Mouse (Mus musculus): ENCODE data around the gene Rnf224. TPM values are rescaled to one million over a fixed set of nuclear protein-coding genes. Genes with fewer than 3 reads are reported as not detected.

Gene Rnf224
- polyA plus RNA-seq, 1 experiment from 2014 or later: not detected

GRCm38 (mm10) chr2:25210686-25211085 lies 25.9 kb downstream of the Rnf224 start:
- no peaks in the 10 kb centered on the region for H3K9me3 ChIP-seq (replicated peaks)
- peak overlapping the region; percentile 66 for H3K4me2 ChIP-seq
- peaks cover 4% of the 10 kb centered on the region; the same call in 1 of the 2 replicates for H3K27me3 ChIP-seq (replicated peaks)
- H3K4me1 ChIP-seq: peaks cover 43% of the 10 kb centered on the region
- peak overlapping the region; percentile 71 for H3K4me3 ChIP-seq (replicated peaks)
- peaks cover 32% of the 10 kb centered on the region for H3K36me3 ChIP-seq
- WGBS: under 1% methylated on average over 24 of the region's 24 CpGs
- peak overlapping the region; percentile 89 for H3K27ac ChIP-seq (replicated peaks)
- H3K9ac ChIP-seq (replicated peaks): peak overlapping the region; percentile 80
- ATAC-seq (ENCODE audit: low FRiP score): no peak; the same call in 1 of the 2 replicates

GRCm38 (mm10) chr2:25207593-25207992 lies 29.0 kb downstream of the Rnf224 start:
- Histone ChIP-seq H3K9me3 (replicated peaks) (no peaks in the 10 kb centered on the region), H3K27ac (replicated peaks) (no peak overlapping the region), H3K4me2 (no peak overlapping the region), H3K36me3 (peaks cover 63% of the 10 kb centered on the region), H3K27me3 (replicated peaks) (no peaks in the 10 kb centered on the region), H3K4me1 (peaks cover 43% of the 10 kb centered on the region), H3K4me3 (replicated peaks) (no peak overlapping the region), H3K9ac (replicated peaks) (no peak overlapping the region)
- no peak for ATAC-seq (ENCODE audit: low FRiP score)
- WGBS: 92% methylated on average over 1 of the region's 1 CpGs

DNA sequence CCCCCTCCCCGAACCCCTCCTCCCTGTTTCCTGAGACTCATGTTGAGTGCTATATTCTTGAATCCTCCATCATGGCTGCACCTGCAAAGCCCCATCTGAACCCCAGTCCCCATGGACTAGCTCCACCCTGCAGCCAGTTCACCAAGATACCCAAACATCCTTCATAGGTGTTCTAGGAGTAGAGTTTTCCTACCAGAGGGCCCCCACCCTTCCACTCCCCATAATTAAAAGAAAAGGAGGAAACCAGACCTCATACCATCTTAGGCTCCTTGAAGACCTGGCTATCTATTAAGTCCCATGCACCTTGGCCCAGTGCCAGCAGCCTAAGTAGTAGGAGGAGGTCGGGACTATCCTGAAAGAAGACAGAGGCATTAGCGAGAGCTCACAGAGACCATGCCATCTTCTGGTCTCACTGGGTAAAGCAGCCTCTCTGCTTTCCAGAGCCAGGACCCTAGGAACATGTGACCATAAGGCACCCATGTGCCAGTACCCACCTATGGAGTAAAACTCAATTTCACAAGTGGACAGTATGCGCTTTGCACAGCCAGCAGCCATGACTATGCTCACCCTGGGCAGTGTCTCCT lies 32.9 kb downstream of the Rnf224 start:
- WGBS: 65% methylated on average over 4 of the region's 4 CpGs
- Histone ChIP-seq H3K27me3 (replicated peaks) (no peaks in the 10 kb centered on the region), H3K4me1 (peaks cover 20% of the 10 kb centered on the region), H3K4me3 (replicated peaks) (no peak overlapping the region), H3K27ac (replicated peaks) (no peak overlapping the region), H3K9me3 (replicated peaks) (no peaks in the 10 kb centered on the region), H3K4me2 (no peak overlapping the region), H3K9ac (replicated peaks) (no peak overlapping the region), H3K36me3 (peaks cover 94% of the 10 kb centered on the region)
- no peak for ATAC-seq (ENCODE audit: low FRiP score)

DNA sequence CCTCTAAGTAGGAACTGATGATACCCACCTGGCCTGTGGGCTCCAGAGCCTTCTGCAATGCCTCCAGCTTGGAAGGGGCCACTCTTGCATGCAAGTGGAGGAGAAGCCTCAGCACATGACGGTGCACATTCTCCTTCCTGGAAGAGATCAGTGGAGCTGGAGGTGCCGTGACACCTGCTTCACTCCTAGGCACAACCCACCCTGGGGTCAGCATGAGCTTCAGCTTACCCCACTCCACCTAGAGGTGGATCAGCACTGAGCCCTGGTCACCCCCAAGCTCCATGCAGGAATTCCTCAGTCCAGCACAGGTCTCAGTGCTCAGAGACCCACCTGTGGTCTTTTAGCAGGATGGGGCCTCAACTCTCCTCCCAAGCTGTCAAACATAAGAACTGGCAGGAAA lies 36.0 kb downstream of the Rnf224 start:
- 94% methylated on average over 2 of the region's 2 CpGs for WGBS
- no peak overlapping the region for H3K4me3 ChIP-seq (replicated peaks)
- no peak for ATAC-seq (ENCODE audit: low FRiP score)
- H3K4me2 ChIP-seq: no peak overlapping the region
- no peak overlapping the region for H3K9ac ChIP-seq (replicated peaks)
- no peaks in the 10 kb centered on the region for H3K9me3 ChIP-seq (replicated peaks)
- no peak overlapping the region for H3K27ac ChIP-seq (replicated peaks)
- peaks cover 67% of the 10 kb centered on the region for H3K36me3 ChIP-seq
- H3K27me3 ChIP-seq (replicated peaks): peaks cover 23% of the 10 kb centered on the region
- peaks cover 4% of the 10 kb centered on the region; the same call in 1 of the 2 replicates for H3K4me1 ChIP-seq

DNA sequence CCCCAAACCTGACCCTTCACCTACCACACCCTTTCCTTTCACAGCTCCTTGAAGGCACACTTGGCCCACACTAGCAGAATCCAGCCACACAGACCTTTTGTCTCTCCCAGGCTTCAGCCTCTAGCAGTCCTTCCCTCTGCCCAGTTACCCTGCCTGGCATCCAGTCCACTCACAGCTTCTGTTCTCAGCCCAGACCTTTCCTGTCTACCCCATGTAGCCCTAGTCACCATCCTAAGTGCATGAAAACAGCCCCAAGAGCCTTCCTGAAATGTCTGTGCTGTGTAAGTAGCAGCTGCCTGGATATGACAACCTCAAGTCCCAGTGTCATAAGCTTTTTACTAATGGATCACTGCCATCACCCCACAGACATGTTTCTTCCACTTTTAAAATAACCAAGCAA lies 38.6 kb downstream of the Rnf224 start:
- H3K4me2 ChIP-seq: no peak overlapping the region
- peaks cover 38% of the 10 kb centered on the region for H3K27me3 ChIP-seq (replicated peaks)
- peaks cover 11% of the 10 kb centered on the region for H3K4me1 ChIP-seq
- ATAC-seq (ENCODE audit: low FRiP score): no peak
- no peak overlapping the region for H3K9ac ChIP-seq (replicated peaks)
- H3K4me3 ChIP-seq (replicated peaks): no peak overlapping the region
- H3K27ac ChIP-seq (replicated peaks): no peak overlapping the region
- H3K36me3 ChIP-seq: peaks cover 40% of the 10 kb centered on the region
- H3K9me3 ChIP-seq (replicated peaks): no peaks in the 10 kb centered on the region

DNA sequence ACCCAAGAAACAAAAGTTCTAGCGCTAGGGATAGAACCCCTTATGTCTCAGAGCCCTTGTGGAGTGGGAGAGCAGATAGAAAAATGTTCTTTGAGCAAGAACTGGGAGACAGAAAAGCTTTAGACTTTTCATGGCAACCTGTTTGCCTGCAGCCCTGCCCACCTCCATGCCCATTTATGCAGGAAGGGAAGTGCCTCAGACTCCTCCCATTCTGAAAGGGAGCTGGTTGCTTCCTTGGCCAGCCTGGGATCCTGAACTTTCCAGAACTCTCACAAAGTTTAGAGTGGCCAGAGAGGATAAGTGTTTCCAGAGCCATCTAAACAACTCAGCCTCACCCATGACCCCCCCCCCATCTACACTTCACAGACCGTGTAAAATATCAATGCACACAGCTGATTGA lies 39.4 kb downstream of the Rnf224 start:
- no peaks in the 10 kb centered on the region for H3K9me3 ChIP-seq (replicated peaks)
- H3K4me2 ChIP-seq: no peak overlapping the region
- no peak overlapping the region for H3K27ac ChIP-seq (replicated peaks)
- no peak overlapping the region for H3K4me3 ChIP-seq (replicated peaks)
- H3K36me3 ChIP-seq: peaks cover 32% of the 10 kb centered on the region
- ATAC-seq (ENCODE audit: low FRiP score): no peak
- WGBS: 25% methylated on average over 2 of the region's 2 CpGs
- peaks cover 38% of the 10 kb centered on the region for H3K27me3 ChIP-seq (replicated peaks)
- H3K4me1 ChIP-seq: peaks cover 13% of the 10 kb centered on the region
- no peak overlapping the region for H3K9ac ChIP-seq (replicated peaks)

- Histone ChIP-seq H3K4me3 (replicated peaks) (0 out of 2 replicates have a peak within 1 kb of the TSS, but pooled peaks have one; percentile 7), H3K36me3 (peaks cover 24% of the 10 kb centered on the region), H3K4me1 (peaks cover 13% of the 10 kb centered on the region), H3K4me2 (peak within 1 kb of the TSS; percentile 35), H3K9ac (replicated peaks) (no peak within 1 kb of the TSS), H3K9me3 (replicated peaks) (no peaks in the 10 kb centered on the region), H3K27ac (replicated peaks) (no peak within 1 kb of the TSS), H3K27me3 (replicated peaks) (peaks cover 38% of the 10 kb centered on the region)
- WGBS: 10% methylated on average over 8 of the region's 8 CpGs
- no peak for ATAC-seq (ENCODE audit: low FRiP score)
These were observed 40.2 kb downstream of the Rnf224 start, which contains the start of gene Tor4a for GRCm38 (mm10) chr2:25196172-25196954. TSS of gene Tor4a (minus strand) at chr2:25196886.

DNA sequence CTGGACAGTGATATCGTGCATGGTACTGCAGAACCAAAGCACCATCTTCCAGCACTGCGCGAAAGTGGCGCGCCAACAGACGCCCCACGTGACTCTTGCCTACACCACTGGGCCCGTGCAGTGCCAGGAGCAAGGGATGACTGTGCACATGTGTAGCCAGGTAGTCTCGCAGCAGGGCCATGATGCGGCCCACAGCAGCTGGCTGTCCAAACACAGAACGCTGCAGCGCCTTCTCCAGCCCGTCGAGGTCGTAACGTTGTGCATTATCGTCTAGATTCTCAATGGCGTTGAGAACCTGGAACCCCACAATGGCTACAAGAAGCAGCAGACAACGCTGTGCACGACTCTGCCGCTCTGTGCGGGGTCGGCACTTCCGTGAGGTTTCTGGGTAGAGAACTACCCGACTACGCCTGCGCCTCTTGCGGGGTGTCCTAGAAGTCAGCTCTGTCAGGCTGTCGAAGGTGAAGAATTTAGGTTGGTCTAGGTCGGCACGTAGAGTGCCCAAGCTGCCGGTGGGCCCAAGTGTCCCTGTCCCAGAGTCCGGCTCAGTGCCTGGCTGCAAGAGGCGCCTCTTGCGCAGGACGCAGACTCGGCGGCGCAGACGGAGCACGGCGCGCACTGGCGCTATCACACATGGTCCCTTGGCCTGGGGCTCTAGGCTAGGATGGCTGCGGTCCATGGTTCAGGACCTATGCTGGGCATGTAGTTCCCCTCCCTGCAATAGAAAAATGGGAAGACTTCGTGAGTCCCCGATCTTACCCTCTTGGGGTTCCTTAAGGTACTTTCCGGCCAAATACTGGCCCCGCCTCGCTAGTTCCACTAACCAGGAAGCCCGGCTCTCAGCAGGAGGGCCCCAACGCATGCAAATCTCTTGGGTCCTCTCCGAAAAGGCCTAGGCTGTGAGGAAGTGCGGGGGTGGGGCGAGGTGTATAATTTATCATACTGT lies 41.1 kb downstream of the Rnf224 start:
- no peak overlapping the region for H3K27ac ChIP-seq (replicated peaks)
- H3K27me3 ChIP-seq (replicated peaks): peaks cover 38% of the 10 kb centered on the region
- H3K9me3 ChIP-seq (replicated peaks): no peaks in the 10 kb centered on the region
- WGBS: 24% methylated on average over 55 of the region's 55 CpGs
- no peak for ATAC-seq (ENCODE audit: low FRiP score)
- 0 out of 2 replicates have a peak overlapping the region, but pooled peaks have one; percentile 7 for H3K4me3 ChIP-seq (replicated peaks)
- peak overlapping the region; percentile 35 for H3K4me2 ChIP-seq
- H3K4me1 ChIP-seq: peaks cover 13% of the 10 kb centered on the region
- H3K9ac ChIP-seq (replicated peaks): no peak overlapping the region
- peaks cover 15% of the 10 kb centered on the region for H3K36me3 ChIP-seq

GRCm38 (mm10) chr2:25194486-25195171 lies 42.0 kb downstream of the Rnf224 start:
- Histone ChIP-seq H3K27me3 (replicated peaks) (peaks cover 38% of the 10 kb centered on the region), H3K27ac (replicated peaks) (no peak overlapping the region), H3K4me2 (peak overlapping the region; percentile 35; the same call in 1 of the 2 replicates), H3K9ac (replicated peaks) (no peak overlapping the region), H3K4me1 (peaks cover 13% of the 10 kb centered on the region), H3K9me3 (replicated peaks) (no peaks in the 10 kb centered on the region), H3K4me3 (replicated peaks) (no peak overlapping the region), H3K36me3 (peaks cover 7% of the 10 kb centered on the region)
- WGBS: 90% methylated on average over 17 of the region's 17 CpGs
- no peak for ATAC-seq (ENCODE audit: low FRiP score)

DNA sequence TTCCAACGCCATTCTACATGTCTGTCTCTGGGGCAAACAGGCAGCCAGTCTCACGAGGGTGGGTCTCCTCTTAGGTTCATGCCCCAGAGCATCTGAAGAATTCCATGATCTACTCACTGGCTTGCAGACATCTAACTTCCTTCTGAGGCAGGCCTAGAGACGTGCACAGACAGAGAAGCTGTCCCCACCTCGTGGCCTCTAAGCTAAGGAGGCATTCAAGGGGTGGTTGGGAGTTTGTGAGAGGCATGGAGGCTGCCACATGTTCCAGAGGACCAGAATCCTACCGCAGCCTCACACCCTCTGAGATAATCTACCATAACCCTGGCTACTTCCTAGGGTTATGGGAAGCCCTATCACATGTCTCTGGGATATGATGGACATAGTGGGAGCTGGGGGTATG lies 42.6 kb downstream of the Rnf224 start:
- H3K4me3 ChIP-seq (replicated peaks): no peak overlapping the region
- WGBS: 82% methylated on average over 5 of the region's 5 CpGs
- H3K9me3 ChIP-seq (replicated peaks): no peaks in the 10 kb centered on the region
- H3K36me3 ChIP-seq: peaks cover 2% of the 10 kb centered on the region; the same call in 1 of the 2 replicates
- H3K4me2 ChIP-seq: 0 out of 2 replicates have a peak overlapping the region, but pooled peaks have one; percentile 22
- ATAC-seq (ENCODE audit: low FRiP score): no peak
- no peak overlapping the region for H3K27ac ChIP-seq (replicated peaks)
- peaks cover 13% of the 10 kb centered on the region for H3K4me1 ChIP-seq
- H3K9ac ChIP-seq (replicated peaks): no peak overlapping the region
- peaks cover 38% of the 10 kb centered on the region for H3K27me3 ChIP-seq (replicated peaks)

DNA sequence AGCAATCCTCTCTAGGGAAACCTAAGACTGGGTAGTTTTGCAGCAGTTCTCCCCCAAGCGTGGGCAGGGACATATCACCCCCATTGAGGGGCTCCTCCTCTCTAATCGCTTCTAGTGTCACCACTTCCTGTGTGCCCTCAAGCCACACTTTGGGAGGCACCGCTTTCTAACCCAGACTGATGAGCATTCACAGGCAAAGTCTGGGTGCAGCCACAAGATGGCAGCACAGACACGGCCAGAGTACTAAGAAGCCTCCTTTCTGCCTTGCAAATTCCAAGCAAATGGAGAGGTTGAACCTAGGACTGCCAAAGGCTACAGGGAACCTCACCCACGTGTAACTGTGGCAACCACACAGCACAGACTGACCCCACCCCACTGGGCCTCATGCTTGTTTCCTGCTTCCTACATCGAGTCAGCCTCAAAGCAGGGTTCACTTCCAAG lies 43.2 kb downstream of the Rnf224 start:
- no peak overlapping the region for H3K9ac ChIP-seq (replicated peaks)
- no peak overlapping the region for H3K4me3 ChIP-seq (replicated peaks)
- no peak overlapping the region for H3K27ac ChIP-seq (replicated peaks)
- WGBS: 2% methylated on average over 6 of the region's 6 CpGs
- peak; percentile 74 for ATAC-seq (ENCODE audit: low FRiP score)
- peak overlapping the region; percentile 22; the same call in 1 of the 2 replicates for H3K4me2 ChIP-seq
- H3K27me3 ChIP-seq (replicated peaks): peaks cover 38% of the 10 kb centered on the region
- no peaks in the 10 kb centered on the region for H3K9me3 ChIP-seq (replicated peaks)
- H3K4me1 ChIP-seq: peaks cover 13% of the 10 kb centered on the region
- no peaks in the 10 kb centered on the region for H3K36me3 ChIP-seq

Measured in neural tube, embryonic 15.5 days (tissue).